Mouse (Mus musculus) c-Kit-positive CD71-positive TER-119-negative erythroid progenitor cells, embryonic 14.5 days (primary cell): ENCODE data around the gene Nav2.

Experiments used
- DNase-seq: peaks from one replicate; pipeline ENCODE4 v3.0.0-alpha.2; 2013; ENCODE audit warnings: low read depth

Nav2 gene

GRCm38 (mm10) chr7:48891029-48891428 lies 17.5 kb upstream of the Nav2 start:
- no peak for DNase-seq

- DNase-seq, result no peak
Measured at GRCm38 (mm10) chr7:48893093-48893492, 15.4 kb upstream of the Nav2 start.

DNA sequence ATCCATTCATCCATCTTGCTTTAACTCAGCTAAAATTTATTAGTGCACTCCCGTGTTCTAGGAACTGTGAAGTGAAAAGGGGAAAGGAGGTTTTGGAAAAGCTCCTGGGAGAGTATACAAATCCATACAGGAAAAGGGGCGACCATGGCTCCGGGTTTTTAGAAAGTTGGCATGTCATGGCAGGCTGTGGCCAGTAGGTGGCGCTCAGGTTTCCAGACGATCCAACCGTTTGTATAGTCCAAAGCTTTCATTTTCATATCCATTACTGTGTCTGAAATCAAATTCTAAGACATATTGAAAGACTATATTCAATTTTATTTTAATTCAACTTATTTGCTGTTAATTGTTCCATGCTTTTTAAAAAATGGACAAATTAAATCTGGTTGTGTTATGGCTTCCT lies 14.4 kb upstream of the Nav2 start:
- no peak for DNase-seq

DNA sequence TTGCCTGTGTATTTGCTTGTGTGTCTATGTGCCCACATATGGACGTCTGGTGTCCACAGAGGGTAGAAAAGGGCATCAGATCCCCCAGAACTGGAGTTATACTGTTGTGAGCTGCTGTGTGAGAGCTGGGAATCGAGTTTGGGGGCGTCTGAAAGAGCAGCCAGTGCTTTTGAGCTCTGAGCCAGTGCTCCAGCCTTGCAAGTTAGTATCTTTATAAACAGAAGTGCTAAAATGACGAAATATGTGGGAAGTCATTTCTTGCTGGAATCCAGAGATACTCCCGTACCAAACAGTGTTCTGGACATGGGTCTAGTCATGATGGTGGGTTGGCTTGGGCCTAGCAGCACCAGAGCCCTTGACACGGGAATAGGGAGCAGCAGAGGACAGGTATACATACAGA lies 13.8 kb upstream of the Nav2 start:
- no peak for DNase-seq

- no peak for DNase-seq
Measured at GRCm38 (mm10) chr7:48895475-48895874, 13.0 kb upstream of the Nav2 start.

- DNase-seq, result no peak
Measured at GRCm38 (mm10) chr7:48896051-48896450, 12.5 kb upstream of the Nav2 start.

DNA sequence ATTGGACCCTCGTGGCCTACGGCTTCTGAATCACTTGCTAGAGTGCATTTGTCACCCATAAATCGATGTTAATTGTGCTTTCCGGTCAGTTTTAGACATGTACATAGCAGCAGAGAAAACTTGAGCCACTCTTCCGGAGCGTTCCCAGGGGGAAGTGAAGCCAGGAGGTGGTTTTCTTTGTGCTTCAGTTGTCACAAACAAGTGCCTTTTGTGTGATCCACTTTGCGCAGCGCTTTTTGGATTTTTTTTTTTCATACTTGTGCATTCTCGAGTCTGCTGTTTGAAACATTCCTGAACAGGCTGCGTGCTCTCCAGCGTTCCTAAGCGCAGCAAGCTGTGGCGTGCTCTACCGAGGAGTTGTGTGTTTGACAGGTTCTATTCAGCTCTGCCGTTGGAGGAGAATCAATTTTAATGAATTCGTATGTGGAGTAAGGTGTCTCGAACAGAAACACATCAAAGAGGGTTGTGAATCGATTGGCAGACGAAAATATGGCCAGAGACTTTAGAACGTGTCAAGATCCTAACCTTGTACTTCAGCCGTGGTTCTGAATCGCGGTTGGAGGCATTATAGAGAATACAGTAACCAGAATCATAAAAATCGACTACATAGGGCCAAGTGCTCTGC lies 10.9 kb upstream of the Nav2 start:
- DNase-seq, result no peak

- DNase-seq, result no peak
Measured at GRCm38 (mm10) chr7:48898416-48898815, 10.1 kb upstream of the Nav2 start.

- no peak for DNase-seq
Measured at GRCm38 (mm10) chr7:48900408-48901167, 7.9 kb upstream of the Nav2 start.

- DNase-seq, result no peak
Measured at GRCm38 (mm10) chr7:48902454-48902853, 6.1 kb upstream of the Nav2 start.

DNA sequence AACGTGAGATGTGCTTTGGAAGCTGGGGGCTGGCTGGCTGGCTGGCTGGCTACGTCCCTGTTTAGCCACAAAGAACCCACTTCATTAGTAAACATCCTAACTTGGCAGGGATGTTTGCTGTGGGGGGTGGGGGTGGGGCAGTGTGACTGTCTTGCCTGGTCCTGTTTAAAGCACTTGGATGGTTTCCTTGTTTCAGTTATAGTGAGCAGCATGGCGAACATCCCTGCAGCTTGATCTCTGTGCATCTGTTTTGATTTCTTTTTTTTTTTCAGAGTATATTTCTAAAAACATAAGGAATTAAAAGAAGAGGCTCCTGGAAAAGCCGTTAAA lies 791 bp downstream of the Nav2 start:
- no peak for DNase-seq

- DNase-seq, result no peak
Measured at GRCm38 (mm10) chr7:48910282-48910681, 1.8 kb downstream of the Nav2 start.

- DNase-seq, result no peak
Measured at GRCm38 (mm10) chr7:48911146-48911545, 2.6 kb downstream of the Nav2 start.

GRCm38 (mm10) chr7:48914630-48915506 lies 6.4 kb downstream of the Nav2 start:
- DNase-seq, result no peak

GRCm38 (mm10) chr7:48917463-48917862 lies 8.9 kb downstream of the Nav2 start:
- no peak for DNase-seq

DNA sequence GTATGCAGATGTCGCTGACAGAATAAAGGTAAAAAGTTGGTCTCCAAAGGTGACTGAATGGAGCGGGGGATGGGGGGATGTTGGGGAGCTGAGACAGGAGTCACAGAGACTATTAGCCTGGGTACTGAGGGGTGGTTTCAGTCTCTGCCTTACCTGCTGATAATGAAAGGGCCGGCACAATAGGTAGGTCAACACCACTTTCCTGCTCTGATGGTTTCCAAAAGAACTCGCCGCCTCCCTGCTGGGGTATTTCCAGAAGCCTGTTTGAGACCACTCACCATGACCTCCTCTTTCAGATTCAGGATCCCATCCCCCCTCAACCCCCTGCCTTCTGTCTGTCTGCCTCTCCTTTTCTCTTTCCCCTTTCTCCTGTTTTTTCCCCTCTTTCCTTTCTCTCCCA lies 9.5 kb downstream of the Nav2 start:
- DNase-seq, result no peak

- DNase-seq, result no peak
Measured at GRCm38 (mm10) chr7:48918389-48918788, 9.9 kb downstream of the Nav2 start.

DNA sequence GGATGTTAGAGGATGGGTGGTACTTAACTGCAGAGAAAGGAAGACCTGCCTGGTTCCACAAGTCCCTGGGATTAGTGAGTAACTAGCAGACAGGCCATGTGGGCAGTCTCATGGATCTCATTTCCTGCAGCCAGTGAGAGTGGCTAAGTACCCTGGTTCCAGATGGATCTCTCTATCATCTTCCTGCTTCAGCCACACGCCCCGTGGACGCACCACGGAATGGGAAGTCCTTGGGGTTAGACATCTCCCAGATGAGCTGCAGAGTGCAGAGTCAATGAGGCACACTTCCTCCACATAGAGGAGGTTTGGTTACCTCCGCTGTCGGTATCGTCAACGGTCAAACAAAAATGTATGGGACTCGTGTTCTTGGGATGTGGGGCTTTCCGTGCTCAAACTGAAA lies 15.1 kb downstream of the Nav2 start:
- DNase-seq, result no peak

GRCm38 (mm10) chr7:48925214-48925613 lies 16.7 kb downstream of the Nav2 start:
- DNase-seq, result no peak

GRCm38 (mm10) chr7:48928364-48928763 lies 19.8 kb downstream of the Nav2 start:
- peak; percentile 22 for DNase-seq

- no peak for DNase-seq
Measured at GRCm38 (mm10) chr7:48930399-48930798, 21.9 kb downstream of the Nav2 start.

GRCm38 (mm10) chr7:48932138-48932537 lies 23.6 kb downstream of the Nav2 start:
- DNase-seq, result no peak

DNA sequence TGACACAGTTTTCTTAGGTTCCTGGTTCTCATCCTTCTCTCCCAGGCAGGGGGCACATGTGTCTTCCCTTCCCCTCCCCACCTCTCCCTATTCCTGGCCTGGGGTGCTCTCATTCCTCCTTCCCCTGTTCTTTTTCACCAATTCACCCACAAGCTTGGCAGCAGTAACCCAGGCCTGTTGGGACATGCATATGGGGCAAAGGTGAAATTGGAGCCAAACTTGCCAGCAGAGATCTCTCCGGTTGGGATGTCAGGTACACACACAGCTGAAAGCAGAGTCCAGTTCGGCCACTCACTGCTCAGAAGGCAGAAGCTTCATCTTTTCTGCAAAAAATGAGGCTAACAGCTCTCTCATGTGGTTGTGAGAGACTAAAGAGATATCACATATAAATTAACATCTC lies 26.3 kb downstream of the Nav2 start:
- no peak for DNase-seq
